Mouse (Mus musculus) lung, postnatal 25 days (tissue): Measurements from ENCODE around the gene Il27ra.

Source experiments
- DNase-seq: peaks from one replicate; pipeline ENCODE4 v3.0.0; 2022; ENCODE audit warnings: low spot score

Gene Il27ra

GRCm38 (mm10) chr8:84042066-84042947 lies at the start of gene Il27ra:
Il27ra (minus strand) TSS chr8:84042589.
- DNase-seq = peak; percentile 64

GRCm38 (mm10) chr8:84090585-84090984 lies 48.2 kb upstream of the Il27ra start:
- no peak for DNase-seq

- DNase-seq = no peak
Observed at GRCm38 (mm10) chr8:84089277-84089676, 46.9 kb upstream of the Il27ra start.

GRCm38 (mm10) chr8:84087821-84088220 lies 45.4 kb upstream of the Il27ra start:
- DNase-seq = no peak

GRCm38 (mm10) chr8:84087156-84087555 lies 44.8 kb upstream of the Il27ra start:
- DNase-seq = no peak

GRCm38 (mm10) chr8:84084341-84085115 lies 42.1 kb upstream of the Il27ra start:
- DNase-seq = no peak

- DNase-seq = peak; percentile 41
Observed at GRCm38 (mm10) chr8:84083829-84084241, 41.4 kb upstream of the Il27ra start.

GRCm38 (mm10) chr8:84079206-84079605 lies 36.8 kb upstream of the Il27ra start:
- peak; percentile 56 for DNase-seq

- no peak for DNase-seq
Observed at GRCm38 (mm10) chr8:84076849-84077248, 34.5 kb upstream of the Il27ra start.

- DNase-seq = no peak
Observed at GRCm38 (mm10) chr8:84076412-84076811, 34.0 kb upstream of the Il27ra start.

GRCm38 (mm10) chr8:84073230-84073976 lies 31.0 kb upstream of the Il27ra start:
- DNase-seq = no peak

GRCm38 (mm10) chr8:84072321-84072720 lies 29.9 kb upstream of the Il27ra start:
- DNase-seq = no peak

- DNase-seq = no peak
Observed at GRCm38 (mm10) chr8:84071921-84072320, 29.5 kb upstream of the Il27ra start.

GRCm38 (mm10) chr8:84070667-84071066 lies 28.3 kb upstream of the Il27ra start:
- no peak for DNase-seq

GRCm38 (mm10) chr8:84070241-84070640 lies 27.9 kb upstream of the Il27ra start:
- DNase-seq = no peak

GRCm38 (mm10) chr8:84069750-84070149 lies 27.4 kb upstream of the Il27ra start:
- no peak for DNase-seq

GRCm38 (mm10) chr8:84069169-84069568 lies 26.8 kb upstream of the Il27ra start:
- DNase-seq = no peak

GRCm38 (mm10) chr8:84068316-84069035 lies 26.1 kb upstream of the Il27ra start:
- DNase-seq = no peak

- DNase-seq = no peak
Observed at GRCm38 (mm10) chr8:84067911-84068310, 25.5 kb upstream of the Il27ra start.

- peak; percentile 94 for DNase-seq
Observed at GRCm38 (mm10) chr8:84067047-84067573, 24.7 kb upstream of the Il27ra start.

- peak; percentile 100 for DNase-seq
Observed at GRCm38 (mm10) chr8:84066291-84066930, 24.0 kb upstream of the Il27ra start, which contains the start of gene Rfx1. Rfx1 (plus strand) TSS chr8:84066834.
